Mouse (Mus musculus) heart, postnatal 14 days (tissue): ENCODE results near the gene Ppfia1. TPM values are rescaled to one million over a fixed set of nuclear protein-coding genes. Genes with fewer than 3 reads are reported as not detected.

Source experiments
- DNase-seq, 2 experiments: peaks; one replicate each; pipeline ENCODE4 v3.0.0; 2021 to 2022
- intact Hi-C: fragments of 180-260 bp; cut with DNase I; formaldehyde crosslinking; loops from one replicate; pipeline ENCODE4 v1.15.1; 2025
- long read RNA-seq, 2 experiments: library from polyadenylated mRNA; stranded (forward); transcript quantifications; one replicate each; pipeline ENCODE4 v2.0.0; 2021
- total RNA-seq, 2 experiments: library from RNA; stranded (reverse); gene quantifications; 2 replicates each; pipeline ENCODE4 v1.2.3; 2021

The Ppfia1 gene
- total RNA-seq, result 10 to 100 TPM; 46.3 to 54.8 TPM
- long read RNA-seq, experiment 1, partial matches to known transcripts, result 3 of 40 reads
- long read RNA-seq, experiment 1, other reads (novel, unspliced or antisense), result 37 of 40 reads
- long read RNA-seq, experiment 2, partial matches to known transcripts, result 1 of 34 reads
- long read RNA-seq, experiment 2, other reads (novel, unspliced or antisense), result 33 of 34 reads

DNA sequence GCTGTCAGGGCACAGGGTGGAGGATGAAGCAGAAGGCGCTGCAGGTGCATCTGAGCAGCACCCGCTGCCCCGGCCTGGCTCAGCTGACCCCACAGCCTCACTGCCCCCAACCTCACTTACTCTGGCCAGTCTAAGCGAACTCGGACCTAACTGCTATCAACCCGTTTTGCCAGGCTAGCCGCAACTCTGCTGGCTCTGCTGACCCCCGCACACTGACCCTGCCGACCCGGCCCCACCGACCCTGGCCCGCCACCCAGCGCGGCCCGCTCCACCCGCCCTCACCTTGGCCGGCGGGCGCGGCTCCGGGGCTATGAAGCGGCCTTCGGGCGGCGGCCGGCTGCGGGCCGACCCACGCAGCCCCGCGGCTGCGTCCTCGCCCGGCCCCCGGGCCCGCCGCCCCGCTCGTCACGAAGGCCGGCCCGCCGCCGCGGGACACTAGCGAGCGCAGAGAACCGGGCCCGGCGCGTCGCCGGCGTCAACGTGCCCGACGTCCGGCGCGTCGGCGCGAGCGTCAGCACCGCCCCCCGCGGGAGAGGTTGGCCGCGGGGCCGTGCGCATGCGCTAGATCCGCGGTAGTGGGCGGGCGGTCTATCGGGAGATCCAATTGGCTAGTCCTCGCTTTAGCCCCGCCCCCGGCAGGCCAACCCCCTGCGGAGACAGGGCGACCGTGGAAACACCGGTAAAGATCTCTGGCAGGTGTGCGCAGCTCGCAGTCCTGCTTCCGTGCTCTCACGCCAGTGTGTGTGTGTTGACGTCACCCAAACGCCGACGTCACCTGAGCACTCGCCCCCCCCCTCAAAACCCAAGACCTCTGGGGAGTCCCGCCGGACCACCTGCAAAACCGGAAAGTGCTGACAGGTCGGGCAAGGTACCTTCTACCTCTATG, at the start of gene Ppfia1:
TSS of gene Ppfia1 (minus strand) at position 493 of the 886 bp plus-strand sequence.
- peak; percentile 99 to 100 for DNase-seq
- intact Hi-C loops, result loop anchor here (2.0 kb wide), 1 partner anchor 27 kb away; no protein-coding TSS in a partner anchor

DNA sequence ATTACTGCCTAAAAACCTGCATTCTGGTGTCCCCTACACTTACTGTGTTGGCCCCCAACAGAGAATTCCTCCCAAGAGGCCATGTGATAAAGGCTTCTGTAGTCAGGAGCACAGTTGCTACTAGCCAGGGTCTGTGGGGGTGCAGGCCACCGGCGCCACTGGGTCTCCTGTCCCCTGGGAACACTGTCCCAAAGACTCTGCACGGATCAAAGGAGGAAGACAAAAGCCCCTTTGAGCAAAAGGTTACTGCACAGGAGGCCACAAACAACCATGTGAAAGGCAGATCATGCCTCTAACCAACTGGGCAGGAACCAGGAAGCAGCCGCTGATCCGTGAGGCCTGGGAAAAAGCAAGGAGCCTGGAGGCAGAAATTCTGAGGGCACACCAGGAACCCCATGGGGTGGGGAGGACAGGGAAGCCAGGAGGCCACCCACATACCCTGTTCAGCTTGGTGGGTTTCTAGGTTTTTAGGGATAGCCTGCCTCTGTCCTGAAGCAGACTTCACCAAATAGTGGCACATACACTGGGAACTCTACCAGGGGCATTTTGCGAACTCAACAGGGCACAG, 46.9 kb upstream of the Ppfia1 start:
- no peak for DNase-seq
- intact Hi-C loops, result no loop called here

DNA sequence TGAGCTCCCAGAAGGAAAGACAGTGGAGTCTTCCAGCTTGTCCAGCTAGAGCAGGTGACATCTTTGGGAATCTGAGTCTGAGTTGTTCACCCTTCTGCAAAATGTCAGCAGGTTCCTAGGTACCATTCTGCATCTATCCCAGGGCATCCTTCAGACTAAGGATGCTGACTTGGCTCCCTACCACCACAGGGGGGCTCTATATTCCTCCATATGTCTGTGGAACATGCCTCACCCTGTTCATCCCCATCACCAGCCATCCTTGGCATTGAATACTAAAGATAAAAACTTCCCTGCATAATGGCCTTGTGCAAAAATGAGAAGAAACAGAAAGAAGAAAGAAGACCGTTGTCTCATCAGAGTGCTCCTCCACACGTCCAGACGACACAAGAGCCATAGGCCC, 36.0 kb upstream of the Ppfia1 start:
- DNase-seq, result no peak
- intact Hi-C loops, result loop anchor here (5.0 kb wide), 1 partner anchor 318 kb away; no protein-coding TSS in a partner anchor

DNA sequence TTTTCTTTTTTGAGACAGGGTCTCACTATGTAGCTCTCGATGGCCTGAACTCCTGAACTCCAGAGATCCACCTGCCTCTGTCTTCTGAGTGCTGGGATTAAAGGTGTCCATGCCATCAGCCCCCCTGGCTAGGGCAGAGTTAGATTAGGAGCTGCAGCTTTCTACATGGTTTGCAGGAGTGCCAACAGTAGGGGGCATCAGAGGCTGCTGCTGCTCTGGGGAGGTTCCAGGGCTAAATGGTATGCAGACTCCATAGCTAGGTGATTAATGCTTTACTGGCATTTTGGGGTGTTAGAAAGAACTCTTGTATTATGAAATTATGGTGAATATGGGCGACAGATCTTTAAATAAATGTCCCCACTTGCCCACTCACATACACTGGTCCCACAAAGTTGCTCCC, 33.8 kb upstream of the Ppfia1 start:
- peak; percentile 37 to 57 for DNase-seq
- intact Hi-C loops, result loop anchor here (1.0 to 5.0 kb wide), 2 partner anchors 188 to 320 kb away; no protein-coding TSS in a partner anchor

DNA sequence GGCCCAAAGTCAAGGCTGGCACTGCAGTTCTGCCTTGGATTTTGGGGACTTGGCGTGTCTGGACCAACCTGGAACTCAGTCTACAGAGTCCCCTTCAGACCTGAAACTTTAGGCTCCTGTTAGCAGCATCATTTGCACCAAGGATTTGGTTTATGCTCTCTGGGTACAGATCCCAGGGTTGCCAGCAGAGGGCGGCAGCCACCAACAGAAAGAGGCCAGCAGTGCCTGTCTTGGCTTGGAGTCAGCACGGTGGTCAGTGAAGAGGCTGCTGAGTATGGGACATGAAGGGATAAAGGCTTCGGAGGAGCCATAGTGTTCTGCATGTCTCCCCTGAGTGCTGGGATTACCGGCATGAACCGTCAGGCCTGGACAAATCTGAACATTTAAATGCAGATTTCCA, 32.1 kb upstream of the Ppfia1 start:
- DNase-seq, result peak; percentile 74 to 87
- intact Hi-C loops, result loop anchor here (2.0 to 5.0 kb wide), 2 partner anchors 322 to 369 kb away; no protein-coding TSS in a partner anchor

DNA sequence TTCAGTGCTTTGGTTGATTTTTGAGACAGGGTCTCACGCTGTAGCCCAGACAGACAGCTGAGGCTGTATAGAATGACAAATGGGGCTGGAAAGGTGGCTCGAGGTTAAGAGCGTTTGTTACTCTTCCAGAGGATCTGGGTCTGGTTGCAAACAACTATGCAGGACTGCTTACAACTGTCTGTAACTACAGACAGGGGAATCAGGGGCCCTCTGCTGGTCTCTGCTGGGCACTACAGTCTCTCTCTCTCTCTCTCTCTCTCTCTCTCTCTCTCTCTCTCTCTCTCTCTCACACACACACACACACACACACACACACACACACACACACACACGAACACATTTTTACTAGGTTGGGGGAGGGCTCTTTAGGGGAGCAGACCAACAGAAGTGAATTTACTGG, 30.1 kb upstream of the Ppfia1 start:
- peak; percentile 40 to 61 for DNase-seq
- intact Hi-C loops, result loop anchor here (2.0 to 5.0 kb wide), 2 partner anchors 71 to 367 kb away; no protein-coding TSS in a partner anchor

DNA sequence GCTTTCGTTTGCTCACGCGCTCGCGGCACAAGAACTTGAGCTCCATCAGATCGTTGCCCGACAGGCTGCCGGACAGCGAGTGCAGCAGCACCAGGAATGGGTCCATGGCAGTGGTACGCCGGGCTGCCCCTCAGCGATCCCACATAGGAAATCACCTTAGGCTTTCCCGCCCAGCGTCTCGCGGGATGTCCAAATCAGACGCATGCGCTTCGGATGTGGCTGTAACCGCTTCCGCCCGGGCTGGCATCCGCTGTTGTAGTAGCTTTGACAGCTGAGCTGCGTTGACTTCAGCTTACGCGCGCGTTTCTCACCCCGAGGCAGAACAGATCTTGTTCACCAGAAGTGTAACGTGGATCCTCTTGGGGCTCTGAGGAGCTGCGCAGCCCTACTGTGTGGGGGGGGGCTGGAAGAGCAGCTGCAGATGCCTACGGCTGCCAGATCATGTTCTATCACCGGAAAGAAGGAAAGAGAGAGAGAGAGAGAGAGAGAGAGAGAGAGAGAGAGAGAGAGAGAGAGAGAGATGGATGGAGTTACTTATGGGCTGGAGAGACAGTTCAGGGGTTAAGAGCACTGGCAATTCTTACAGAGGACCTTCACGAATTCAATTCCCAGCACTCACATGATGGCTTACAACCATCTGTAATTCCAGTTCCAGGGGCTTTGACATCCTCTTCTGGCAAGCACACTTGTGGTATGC, 28.9 kb upstream of the Ppfia1 start, which contains the start of gene Fadd:
TSS of gene Fadd (minus strand) at position 180 of the 697 bp plus-strand sequence.
- intact Hi-C loops, result loop anchor here (5.0 kb wide), 1 partner anchor 70 kb away; no protein-coding TSS in a partner anchor

DNA sequence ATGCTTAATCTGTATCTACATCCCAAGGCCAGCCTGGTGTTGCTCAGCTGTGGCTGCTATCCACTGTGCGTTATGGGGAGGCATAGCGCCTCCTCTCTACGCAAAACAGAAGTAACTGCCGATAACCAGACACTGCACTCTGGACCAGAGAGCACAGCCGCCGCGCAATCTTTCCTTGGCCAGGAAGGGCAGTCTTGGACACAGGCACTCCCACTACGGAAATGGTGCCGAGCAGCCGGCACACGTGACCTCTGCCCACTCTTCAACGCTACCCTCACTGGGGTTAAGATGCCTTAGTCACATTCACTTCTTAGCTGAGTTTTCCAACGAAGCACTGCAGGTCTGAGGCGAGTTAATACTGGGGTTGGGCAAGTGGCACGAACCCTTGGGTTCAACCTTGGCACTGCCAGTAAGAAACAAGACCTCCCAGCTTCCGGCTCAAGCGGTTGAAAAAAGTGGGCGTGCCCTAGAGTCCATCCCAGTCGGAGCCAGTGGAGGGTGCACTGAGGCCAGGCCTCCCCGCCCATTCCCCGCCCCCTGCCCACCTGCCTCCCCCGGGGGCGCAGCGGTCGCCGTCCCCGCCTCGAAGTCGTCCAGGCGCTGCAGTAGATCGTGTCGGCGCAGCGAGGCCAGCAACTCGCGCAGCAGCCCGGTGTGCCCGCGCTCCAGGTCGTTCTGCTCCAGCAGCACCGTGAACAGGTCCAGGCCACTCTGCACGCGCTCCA, 28.2 kb upstream of the Ppfia1 start:
- DNase-seq, result peak; percentile 79 to 83
- intact Hi-C loops, result loop anchor here (2.0 to 5.0 kb wide), 2 partner anchors 29 to 69 kb away; partner anchors contain the start of gene Ppfia1

More for the DNA sequence above, 28.9 kb upstream of the Ppfia1 start, which contains the start of gene Fadd:
- peak; percentile 94 to 98 for DNase-seq

DNA sequence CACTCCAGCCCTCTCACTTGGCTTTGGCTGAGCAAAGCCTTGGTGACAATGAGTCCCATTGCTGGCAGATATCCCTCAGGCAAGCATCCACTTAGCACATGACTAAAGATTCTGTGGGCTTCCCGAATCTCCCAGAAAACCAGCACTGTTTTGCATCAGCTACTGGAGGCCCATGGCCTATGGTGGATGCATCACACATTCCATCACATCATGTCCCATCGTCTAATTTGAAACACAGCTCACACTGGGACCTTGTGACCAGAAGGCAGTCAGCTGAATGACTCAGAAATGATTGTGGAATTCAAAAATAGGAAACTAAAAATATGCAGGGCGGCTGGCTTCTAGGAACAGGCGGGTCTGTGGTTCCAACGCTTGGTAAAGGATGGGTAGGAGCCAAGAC, 24.3 kb upstream of the Ppfia1 start:
- intact Hi-C loops, result no loop called here
- DNase-seq, result peak; percentile 20 to 29

DNA sequence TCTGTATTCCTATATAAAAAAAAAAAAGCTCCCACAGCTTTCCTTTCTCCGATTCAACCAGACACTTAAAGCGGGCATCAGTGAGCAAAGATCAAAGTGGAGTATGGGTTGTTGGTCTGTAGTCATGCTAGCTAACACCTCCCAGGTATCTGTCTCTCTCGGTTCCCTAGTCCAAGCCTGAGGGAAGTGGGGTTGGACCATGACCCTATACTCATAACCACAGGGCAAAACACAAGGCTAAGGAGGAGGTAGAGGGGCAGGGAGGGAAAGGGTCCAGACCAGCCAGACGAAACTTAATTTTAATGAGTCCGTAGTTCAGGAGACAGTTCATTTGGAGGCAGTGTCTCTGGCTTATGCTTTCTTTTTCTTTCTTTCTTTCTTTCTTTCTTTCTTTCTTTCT, 18.7 kb upstream of the Ppfia1 start:
- intact Hi-C loops, result no loop called here
- no peak for DNase-seq

DNA sequence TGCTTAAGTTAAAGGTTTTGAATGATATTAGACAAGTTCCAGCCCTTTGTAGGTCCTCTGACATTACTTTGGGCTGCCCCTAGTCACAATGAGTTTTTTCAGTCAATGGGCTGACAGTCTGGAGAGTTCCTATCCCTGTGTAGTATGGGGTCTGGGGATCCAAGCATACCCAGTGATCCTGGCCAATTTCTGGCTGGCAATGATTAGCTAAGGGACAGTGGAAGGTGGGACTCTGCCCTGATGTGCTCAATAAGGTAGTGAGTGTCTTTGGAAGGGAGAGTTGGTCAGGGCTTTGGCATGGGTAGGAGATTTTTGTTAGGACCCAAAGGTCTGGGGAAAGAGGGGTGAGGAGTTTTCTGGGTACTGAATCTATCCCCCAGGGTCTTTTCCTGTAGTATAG, 18.1 kb upstream of the Ppfia1 start:
- no peak for DNase-seq
- intact Hi-C loops, result no loop called here

DNA sequence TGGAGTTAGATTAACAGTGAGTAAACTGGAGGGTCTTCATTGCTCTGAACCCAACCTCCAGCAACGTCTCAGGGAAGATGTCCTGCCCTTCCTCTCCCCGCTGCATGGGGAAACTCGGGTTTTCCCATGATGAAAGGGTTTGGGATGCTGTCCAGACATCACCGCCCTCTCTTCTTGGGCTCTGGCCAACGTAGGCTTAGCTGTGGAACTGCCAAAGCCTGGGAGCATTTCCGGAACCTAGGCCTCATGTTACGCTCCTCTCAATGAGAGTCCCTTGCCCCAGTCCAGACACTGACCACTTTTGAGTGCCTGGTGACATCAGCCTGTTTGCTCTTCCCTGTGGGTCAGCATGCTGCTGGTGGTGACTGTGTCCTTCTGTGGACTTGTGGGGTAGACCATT, 15.9 kb upstream of the Ppfia1 start:
- intact Hi-C loops, result no loop called here
- DNase-seq, result peak; percentile 52 to 80

DNA sequence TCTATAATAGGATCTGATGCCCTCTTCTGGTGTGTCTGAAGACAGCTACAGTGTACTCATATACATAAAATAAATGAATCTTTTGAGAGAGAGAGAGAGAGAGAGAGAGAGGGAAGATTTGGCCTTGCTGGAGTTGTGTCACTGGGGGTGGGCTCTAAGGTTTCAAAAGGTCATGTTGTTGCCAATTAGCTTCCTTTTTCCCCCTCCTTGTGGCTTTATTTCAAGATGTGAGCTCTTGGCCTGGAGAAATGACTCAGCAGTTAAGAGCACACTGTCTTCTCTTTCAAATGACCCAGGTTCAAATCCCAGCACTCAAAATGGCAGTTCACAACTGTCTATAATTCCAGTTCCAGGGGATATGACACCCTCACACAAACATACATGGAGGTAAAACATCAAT, 14.6 kb upstream of the Ppfia1 start:
- intact Hi-C loops, result no loop called here
- no peak for DNase-seq

DNA sequence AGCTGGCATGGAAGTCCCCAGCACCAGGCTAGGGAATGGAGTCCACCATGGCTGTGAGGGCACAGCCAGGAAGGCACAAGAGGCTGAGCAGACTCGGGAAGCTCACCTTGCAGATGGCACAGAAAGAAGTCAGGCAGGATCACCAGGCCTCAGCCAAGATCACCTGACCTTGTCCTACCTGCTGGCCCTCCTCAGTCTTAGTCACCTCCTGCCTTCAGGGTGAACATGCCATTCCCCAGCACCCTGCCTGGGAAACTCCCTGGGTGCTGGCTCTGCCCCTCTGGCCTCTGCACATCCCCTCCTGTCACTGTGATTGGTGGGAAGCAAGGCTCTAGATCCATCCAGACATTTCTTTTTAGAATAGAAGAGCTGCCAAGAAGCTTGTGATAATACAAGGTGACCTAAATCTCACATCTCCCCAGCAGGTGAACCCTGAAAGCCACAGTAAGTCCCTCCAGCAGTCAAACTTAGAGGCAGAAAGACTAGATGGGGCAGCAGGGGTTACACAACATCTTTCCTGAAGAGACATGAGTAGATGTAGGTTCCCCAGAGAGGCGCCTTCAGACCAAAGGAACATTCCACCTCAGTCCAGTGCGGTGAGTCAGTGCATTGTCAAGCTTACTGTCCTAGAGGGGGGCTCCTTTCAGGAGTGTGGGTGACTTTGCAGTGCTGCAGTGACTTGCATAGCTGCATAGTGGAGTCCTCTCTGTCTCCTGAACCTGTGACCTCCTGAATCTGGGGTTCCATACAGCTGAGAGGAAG, 13.6 kb upstream of the Ppfia1 start:
- intact Hi-C loops, result no loop called here
- DNase-seq, result no peak

DNA sequence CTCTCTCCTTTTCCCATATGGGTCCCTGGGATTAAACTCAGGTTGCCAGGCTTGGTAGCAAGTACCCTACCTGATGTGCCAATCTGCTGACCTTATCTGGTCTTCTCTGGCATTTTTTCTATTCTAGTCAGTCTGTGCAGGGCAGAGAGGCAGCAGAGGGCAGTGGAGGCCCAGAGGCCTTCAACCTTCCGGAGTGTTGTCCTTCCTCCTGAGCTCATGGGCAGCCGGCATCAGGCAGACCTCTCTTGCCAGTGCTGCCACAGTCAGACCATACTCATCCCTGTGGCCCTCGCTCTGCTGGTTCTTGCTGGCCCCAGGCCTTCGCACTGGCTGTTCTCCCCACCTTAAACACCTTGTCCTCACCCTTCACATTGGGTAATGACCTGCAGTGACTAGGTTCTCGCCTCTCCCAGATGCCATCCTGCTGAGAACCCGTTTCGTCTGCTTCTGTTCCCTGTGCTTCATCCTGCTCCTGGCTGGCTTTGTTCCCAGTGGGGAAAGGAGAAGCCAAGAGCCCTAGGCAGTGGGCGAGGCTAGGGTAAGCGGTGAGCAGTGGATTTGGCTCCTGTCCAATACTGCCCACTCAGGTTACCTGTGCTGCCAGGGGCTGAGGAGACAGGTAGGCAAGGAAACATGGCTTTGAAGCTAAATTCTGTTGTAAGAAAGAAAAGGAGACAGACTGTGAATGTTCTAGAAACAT, 10.1 kb upstream of the Ppfia1 start:
- intact Hi-C loops, result no loop called here
- DNase-seq, result peak in 1 of 2 experiments; percentile 28

DNA sequence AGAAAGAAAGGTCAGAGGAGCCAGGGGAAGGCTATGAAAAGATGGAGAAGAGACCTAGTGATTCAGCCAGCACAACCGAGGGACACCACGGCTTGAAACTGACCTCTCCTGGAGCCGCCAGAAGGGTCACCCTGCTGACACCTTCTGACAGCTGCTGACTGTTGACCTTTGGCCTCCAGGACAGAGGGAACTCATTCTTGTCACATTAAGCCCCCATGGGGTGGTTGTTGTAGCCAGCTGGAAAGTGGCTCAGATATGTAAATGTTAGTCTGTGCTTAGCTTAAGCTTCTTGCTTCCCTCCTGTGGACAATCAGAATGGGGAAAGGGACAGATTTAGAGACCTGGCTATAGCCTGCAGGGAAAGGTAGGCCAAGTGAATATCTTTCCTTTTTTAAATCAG, 8.5 kb upstream of the Ppfia1 start:
- intact Hi-C loops, result no loop called here

DNA sequence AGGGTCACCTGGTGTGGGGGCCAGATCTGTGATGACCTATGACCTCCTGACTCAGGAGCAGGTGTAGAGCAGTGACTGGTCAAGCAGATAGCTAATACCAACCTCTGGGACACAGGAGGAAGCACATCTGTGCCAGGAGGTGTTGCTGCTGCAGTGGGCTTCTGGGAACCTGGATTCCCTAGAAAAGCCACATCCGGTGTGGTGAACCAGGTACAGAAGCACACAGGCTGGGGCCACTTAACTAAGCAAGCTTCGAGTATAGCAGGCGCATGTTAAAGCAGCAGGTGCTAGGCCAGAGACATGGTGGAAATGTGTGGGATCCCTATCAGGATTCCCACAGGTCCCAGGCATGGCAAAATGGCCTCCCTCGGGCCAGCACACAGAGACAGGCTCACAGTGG, 7.1 kb upstream of the Ppfia1 start:
- intact Hi-C loops, result no loop called here
- no peak for DNase-seq

More for the DNA sequence above, 8.5 kb upstream of the Ppfia1 start:
- DNase-seq, result no peak

DNA sequence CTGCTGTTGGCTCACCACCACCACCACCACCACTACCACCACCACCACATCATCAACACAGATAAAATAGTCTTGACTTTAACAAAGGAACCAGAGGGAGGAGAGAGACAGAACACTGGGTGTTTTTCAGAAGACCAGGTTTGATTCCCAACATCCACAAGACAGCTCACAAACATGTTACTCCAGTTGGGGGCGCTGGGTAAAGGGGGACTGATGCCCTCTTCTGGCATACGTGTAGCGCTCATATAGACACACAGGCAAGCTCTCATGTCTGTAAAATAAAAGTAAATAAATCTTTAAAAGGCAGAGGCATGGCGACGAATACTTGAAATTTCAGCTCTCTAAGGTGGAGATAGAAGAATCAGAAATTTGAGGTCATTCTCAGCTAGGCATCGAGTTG, 5.0 kb upstream of the Ppfia1 start:
- no peak for DNase-seq
- intact Hi-C loops, result no loop called here
